Mouse (Mus musculus): ENCODE measurements at regions not wholly inside any gene's neighbourhood (a gene's known extent, or its start where the extent isn't known, plus 50 kb on each side); places are given as distances from the start of the nearest gene placed in this dataset.
"Not testable (repeated sequence)": the region's sequence is repeated elsewhere in the genome, so short reads cannot be mapped to it uniquely, and the experiment has no call there.

DNA sequence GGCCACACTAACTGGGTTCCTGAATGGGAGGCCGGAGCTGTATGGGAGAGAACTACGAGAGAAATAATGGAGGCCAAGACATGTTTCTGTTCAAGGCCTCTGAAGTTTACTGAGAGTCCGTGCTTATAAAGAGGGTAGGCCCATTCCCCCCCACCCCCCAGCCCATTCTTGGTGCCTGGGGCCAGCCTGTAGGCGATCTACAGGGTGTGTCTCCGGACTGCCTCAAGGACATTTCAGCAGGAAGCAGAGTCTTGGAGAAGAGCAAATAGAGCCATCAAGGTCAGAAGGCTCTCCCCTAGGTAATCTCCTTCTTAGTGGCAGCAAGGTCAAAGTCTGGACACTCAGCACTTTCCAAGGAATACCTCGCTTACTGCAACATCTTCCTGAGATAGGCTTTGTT, 88.8 kb upstream of the Fam3c start:
- DNase-seq (ENCODE audit: extremely low spot score, low read depth, low spot score): not testable (repeated sequence)

DNA sequence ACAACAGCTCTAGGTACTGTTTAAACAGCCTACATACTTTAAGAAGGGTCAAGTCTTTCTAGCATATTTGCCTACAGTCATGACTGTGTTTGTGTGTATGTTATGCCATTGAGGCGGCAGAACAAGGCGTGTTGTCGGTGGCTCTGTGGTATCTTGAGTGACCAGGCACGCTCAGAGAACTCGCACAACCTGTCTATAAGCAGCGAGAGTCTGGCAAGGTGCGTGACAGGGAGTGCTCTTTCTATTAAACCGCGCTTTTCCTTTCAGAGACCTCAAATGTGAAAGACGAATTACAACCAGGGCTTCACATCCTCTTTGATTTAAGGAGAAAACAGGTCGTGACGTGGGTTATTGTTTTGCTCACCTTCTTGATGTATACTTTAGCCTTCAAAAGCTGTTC, 88.2 kb upstream of the Fam3c start:
- no peak for DNase-seq (ENCODE audit: extremely low spot score, low read depth, low spot score)

DNA sequence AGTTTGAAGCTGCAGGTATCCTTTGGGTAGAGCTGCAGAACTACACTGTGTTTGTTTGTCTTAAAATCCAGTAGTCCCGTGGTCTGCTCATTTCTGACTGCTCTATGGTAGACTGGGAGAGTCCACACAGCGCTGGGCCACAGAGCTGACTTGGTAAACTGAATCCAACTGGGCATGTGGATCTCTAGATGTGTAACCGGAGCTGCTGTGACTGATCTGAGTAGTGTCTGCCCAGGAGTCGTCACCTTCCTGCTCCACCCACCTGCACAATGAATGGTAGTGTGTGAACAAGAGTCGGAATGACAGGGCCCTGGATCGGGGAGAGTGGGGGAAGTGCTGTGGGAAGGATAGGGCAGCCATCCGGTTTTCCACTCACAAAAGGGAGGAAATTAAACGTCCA, 87.5 kb upstream of the Fam3c start:
- DNase-seq (ENCODE audit: extremely low spot score, low read depth, low spot score): no peak

DNA sequence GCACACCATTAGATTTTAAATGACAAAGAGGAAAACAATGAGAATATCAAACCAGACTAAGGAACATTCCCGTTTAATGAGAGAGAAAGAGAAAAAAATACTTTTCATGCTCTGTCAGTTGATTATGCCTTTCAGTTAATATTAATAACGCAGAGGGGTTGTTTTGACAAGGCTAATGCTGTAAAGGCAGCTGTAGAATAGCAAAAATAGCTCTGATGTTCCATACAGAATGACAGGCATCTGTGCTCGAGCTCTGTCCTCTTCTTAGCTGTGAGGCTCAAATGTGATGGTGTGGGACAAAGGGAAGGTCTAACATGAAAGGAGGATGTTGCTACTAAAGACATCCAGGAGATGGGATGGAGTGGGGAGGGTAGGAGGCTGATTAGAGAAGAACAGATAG, 87.1 kb upstream of the Fam3c start:
- DNase-seq (ENCODE audit: extremely low spot score, low read depth, low spot score): no peak

DNA sequence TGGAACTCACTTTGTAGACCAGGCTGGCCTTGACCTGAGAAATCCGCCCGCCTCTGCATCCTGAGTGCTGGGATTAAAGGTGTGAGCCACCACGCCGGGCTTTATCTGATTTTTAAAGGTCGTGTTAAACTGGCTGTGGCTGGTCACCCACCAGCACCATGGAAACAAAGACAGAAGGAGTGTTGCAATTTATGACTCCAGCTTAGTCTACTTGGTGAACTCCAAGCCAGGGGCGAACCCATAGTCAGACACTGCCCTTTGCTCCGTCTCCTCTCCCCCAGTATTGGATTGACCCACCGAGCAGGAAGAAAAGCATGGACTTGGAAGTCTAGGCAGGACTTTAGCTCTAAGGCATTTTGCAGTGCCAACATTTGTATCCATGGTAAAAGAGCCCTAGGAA, 86.5 kb upstream of the Fam3c start:
- DNase-seq (ENCODE audit: extremely low spot score, low read depth, low spot score): no peak

DNA sequence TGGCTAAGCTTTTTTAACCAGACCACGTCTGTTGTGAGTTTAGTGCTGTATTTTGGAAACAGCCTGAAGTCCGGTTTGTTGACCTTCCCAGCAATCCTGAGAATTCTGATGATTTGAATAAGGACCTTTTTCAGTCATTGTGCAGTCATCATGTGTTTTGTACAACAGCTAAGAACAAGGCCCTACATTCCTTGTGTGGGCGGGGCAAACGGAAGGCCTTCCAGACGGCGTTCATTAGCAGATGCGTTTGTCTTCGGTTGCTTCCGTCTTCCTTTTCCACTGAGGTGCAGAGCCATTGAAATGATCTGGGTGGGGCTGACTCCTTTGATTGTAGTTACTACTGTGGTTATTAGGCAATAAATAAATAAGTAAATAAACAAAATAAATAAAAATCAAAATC, 83.8 kb upstream of the Fam3c start:
- no peak for DNase-seq (ENCODE audit: extremely low spot score, low read depth, low spot score)

DNA sequence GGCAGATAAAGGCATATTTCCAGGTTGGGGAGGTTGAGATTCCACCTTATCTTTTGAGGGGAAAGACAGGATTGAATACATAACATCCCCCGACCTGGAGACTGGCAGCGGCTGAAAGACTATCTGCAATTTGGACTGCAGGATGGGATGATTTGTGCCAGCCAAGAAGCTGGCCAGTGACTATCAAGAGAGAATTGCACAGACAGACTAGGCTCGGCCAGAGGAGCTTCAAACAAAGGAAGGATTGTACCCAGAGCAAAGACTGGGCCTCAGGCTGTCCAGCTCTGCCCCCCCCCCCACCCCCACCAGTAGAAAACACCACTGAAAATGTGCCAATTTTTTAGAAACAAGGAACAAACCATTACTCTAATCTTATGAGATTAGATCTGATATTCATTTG, 73.0 kb upstream of the Fam3c start:
- DNase-seq (ENCODE audit: extremely low spot score, low read depth, low spot score): no peak

DNA sequence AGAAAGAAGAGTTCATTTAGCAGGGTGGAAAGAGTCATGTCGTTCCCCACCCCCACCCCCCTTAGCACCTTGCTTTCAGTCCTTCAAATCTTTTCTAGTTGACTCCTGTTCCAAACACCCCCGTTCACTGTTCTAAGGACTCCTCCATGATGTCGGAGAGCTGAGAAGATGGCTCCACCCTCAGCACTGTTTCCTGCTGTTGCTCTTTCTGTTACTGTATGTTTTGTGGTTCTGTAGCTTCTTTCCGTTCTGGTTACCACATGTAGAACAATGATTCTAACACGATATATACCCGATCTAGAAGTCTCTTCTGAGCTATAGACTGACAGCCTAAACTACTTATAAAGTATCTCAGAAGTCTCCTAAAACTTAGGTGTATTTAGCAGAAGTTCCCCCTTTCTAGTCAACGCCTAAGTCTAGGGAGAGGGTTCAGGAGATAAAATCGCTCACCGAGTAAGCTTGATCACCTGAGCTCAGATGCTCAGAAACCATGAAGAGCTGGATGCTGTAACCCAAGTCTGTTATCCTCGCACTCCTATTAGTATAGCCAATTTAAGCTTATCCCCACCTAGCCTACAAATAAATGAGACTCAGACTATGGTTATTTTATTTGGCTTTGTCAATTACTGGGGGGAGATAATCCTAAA, 68.2 kb upstream of the Fam3c start:
- no peak for DNase-seq (ENCODE audit: extremely low spot score, low read depth, low spot score)

DNA sequence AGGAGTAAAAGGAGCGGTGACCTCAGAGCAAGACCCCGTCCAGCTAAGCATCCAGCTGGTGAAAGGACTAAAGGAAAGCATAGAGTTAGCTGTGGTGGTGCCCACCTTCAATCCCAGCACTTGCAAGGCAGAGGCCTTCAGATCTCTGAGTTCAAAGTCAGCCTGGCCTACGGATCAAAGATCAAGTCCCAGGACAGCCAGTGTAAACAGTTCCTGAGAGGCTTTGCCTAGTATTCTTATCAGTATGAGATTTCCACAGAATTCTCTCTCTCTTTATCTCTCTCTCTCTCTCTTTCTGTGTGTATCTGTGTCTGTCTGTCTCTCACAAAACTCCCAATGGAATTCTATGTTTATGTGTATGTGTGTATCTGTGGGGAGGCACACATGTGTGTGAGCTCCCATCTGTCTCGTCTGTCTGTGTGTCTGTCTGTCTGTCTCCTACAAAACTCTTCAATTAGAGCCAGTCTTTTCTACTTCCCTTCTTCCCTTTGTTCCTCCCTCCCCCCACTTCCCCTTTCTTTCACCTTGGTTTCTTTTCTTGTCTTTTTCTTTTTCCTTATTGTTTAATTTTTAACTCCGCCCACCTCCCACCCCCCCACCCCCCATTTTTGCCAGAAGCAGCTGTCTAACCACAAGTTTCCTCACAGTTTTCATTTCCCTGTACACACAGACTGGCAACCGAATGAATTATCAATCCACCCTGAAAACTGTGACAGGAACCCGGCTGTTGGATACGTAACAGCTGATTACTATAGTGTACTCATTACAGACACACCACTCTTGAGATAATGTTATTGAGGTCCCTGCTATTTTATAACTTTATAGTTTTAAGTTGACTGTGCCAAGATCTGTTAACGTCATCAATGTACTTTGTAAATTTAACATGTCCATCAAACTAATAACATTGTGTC, 67.3 kb upstream of the Fam3c start:
- DNase-seq (ENCODE audit: extremely low spot score, low read depth, low spot score): no peak

DNA sequence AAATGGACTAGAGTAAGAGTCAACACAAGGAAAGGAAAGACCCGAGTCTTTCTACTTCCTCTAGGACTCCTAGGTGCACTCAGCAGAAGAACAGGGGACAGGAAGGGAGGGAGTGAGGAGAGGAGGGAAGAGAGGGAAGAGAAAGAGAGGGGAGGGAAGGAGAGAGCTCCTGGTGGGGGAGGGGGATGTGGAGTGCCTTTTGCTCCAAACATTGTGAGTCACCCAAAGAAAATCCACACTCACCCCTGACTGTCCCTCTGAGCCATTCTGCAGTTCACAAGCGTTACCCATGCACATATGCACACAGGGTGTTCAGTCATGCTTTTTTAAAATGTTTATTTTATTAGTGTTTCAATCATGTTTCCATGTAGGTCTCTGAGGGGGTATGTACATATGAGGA, 65.5 kb upstream of the Fam3c start:
- no peak for DNase-seq (ENCODE audit: extremely low spot score, low read depth, low spot score)

DNA sequence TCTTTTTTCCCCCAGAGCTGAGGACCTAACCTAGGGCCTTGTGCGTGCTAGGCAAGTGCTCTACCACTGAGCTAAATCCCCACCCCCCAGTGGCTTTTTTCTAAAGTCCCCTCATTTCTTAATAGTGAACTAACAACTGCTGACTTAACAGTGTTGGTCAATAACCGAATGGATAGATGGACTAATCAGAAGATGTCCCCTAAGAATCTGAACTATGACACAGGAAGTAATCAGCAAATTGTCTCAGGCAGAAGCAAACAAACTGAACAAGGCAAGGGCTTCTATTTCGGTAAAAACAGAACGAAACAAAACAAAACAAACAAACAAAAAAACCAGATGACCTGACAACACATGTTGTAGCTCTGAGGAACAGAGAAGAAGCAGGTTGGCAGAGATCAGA, 62.2 kb upstream of the Fam3c start:
- no peak for DNase-seq (ENCODE audit: extremely low spot score, low read depth, low spot score)

DNA sequence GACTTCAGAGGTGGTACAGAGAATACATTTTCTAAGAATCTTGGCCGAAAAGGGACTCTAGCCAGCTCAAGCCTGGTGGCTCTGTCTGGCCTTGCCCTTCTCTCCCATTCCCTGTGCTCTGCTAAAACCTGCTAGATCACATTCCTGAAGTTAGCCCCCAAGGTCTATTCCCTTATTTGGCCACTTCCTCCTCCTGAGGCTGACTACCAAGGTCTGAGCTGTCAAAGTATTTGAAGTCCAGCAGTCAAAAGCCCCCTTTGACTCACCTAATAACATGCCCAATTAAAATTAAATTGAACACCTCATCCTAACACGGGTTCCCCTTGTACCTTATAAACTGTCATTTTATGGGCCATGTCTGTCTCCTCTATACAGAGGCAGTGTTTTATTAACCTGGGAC, 61.1 kb upstream of the Fam3c start:
- DNase-seq (ENCODE audit: extremely low spot score, low read depth, low spot score): peak; percentile 14

DNA sequence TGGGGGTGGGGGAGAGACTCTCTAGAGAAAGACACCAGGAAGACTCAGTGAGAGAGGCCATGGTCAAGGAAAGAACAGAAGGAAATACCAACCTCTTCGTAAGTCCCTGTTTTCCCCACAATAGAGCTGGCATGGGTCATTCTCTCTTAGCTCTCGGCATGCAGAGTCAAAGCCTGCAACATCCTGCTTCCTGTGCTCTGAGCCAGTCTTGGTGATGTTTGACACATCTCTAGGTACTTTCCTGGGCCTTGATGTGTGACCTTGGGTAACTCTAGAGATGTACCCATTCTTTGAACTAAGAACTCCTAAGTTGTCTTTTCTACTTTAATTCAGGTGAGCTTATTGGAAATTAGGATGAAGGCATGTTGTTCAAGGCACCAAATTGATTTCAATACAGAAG, 55.8 kb upstream of the Fam3c start:
- DNase-seq (ENCODE audit: extremely low spot score, low read depth, low spot score): no peak

DNA sequence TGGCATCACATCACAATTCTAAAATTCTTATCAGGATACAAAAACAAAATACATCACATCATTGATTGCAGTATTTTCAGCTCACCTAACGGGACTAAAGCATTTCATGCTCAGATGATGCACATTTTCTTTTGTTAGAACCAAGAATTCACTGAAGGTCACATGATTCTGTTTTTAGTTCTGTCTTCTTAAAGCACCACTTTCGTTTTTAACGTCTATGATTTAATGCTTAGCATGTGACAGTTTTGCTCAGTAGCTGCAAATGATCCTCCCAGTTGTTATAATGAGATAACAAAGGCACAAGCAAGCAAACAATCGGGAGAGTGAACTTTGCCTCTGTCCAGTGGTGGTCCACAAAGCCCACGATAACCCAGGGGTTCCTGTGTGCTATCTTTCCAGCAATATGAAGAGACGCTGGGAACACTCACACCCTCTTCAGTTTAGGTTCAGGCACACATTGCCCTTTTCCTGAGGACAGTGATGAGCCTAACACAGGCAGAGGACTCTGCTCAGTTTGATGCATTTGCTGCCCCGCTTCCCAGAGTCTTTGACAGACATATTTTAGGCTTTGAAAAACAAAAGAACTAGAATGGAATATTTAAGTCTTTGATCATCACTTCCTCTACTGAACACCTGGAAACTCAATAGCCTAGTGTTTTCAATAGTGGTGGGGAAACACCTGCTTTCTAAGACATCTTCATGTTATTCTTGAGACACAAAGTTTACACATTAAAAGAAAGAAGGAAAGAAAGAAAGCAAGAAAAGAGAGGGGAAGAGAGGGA, 53.0 kb upstream of the Fam3c start:
- DNase-seq (ENCODE audit: extremely low spot score, low read depth, low spot score): no peak
